Mouse (Mus musculus) frontal cortex, postnatal 14 days (tissue): ENCODE results near the gene Nfix.

Experiments used
- DNase-seq, 2 experiments: peaks; one replicate each; pipeline ENCODE4 v3.0.0; 2022; ENCODE audit warnings: low spot score in 2 of 2

The Nfix gene

GRCm38 (mm10) chr8:84799999-84800831 lies at the start of gene Nfix:
Gene Nfix (minus strand): TSS chr8:84800344.
- no peak for DNase-seq

DNA sequence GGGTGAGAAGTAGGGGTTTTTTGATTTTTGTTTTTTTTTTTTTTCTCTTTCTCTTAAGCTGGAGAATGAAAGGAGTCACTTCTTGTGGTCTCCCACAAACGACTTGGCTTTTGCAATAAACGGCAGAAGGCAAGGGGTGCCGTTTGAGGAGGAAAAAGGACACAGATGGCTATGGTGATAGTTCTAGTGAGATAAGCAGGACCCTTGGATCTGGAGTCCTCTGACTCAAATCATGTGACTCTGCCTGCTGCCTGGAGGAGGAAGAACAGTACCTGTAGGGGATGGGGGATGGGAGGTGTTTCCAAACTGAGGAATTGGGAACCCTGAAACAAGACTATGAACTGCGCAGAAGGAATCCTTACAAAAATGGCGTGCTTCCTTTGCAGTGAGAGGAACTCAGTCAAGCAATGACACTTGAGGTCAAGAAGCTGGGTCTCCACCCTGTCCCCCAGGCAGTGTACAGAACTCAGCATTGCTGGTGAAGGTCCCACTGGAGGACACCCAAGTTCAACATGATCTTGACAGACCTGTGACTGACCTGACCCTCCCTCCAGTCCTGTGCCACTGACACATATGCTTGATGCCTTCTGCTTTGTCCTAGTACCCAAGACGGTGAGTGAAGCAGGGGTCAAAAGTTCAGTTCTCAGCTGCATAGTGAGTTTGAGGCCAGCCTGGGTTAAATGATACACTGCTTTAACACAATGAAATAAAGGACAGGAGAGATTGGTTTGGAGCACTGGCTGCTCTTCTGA lies 47.7 kb upstream of the Nfix start:
- DNase-seq = no peak

GRCm38 (mm10) chr8:84846722-84847572 lies 46.8 kb upstream of the Nfix start, which contains the start of gene Calr:
Gene Calr (minus strand): TSS chr8:84846934.
- DNase-seq = peak; percentile 99 to 100

DNA sequence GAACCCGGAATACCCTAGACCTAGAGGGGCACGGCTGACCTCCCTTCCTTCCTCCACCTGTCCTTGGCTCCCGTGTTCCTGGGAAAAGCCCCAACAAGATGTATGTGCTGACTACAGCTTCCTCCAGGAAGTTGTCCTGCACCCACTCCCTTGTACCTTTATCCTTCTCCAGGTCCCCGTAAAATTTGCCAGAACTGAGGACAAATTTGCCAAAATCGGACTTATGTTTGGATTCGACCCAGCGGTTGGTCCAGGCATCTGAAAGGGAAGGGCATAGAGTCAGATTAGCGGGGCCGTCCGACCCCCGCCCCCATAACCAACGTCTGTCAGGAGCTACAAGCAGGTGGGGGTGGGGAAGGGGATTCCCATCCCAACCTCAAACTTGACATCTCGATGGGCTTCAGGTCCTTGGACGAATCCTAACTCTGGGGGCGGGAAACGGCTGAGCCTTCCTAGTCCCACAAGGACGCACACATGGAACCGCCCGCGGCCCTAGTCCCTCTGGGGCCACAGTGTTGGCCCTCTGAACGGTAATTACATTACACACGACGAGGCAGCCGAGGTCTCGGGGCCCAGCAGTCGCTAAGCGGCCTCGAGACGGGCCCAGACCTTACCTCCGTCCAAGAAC lies 46.1 kb upstream of the Nfix start:
- no peak for DNase-seq

DNA sequence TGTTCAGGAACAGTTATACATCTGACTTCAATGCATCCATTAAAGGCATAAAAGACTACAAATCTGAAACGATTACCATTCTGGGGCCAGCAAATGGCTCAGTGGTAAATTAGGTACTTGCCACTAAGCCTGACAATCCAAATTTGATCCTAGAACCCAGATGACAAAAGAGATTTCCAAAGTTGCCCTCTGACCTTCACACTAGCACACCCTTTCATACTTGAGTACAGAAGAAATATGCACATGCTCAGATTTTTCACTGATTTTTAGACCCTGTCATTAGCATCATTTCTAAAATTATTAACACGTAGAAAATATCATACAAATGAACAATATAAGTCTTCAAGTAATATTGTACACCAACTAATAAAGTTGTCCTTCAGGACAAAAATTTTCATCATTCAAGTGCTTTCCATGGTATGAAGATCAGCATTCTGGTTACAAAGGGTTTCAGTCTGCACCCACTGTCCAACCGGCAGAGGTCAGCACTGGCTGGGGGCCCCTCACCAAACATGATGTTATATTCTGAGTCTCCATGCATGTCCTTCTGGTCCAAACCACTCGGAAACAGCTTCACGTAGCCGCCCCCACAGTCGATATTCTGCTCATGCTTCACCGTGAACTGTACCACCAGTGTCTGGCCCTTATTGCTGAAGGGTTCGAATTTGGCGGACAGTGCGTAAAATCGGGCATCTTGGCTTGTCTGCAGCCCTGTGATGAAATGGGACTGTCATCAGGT lies 45.4 kb upstream of the Nfix start:
- no peak for DNase-seq

DNA sequence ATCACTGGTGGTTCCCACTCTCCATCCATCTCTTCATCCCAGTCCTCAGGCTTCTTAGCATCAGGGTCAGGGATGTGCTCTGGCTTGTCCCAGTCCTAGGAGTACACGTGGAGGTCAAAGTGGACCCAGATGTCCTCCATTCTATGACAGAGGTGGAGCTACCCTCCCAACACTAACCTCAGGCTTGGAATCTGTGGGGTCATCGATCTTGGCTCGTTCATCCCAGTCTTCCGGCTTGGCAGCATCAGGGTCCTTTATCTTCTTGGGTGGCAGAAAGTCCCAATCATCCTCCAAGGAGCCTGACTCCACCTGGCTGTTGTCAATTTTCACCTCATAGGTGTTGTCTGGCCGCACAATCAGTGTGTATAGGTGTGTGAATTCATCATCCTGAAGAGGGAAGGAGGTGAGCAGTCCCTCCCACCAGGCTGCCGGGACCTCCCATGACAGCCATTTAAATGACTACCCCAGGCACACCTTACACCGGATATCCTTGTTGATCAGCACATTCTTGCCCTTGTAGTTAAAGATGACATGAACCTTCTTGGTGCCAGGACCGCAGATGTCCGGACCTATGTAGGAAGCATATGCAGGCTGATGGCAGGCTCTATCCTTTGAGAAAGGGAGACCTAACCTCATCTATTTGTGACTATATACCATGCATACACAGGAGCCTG lies 44.4 kb upstream of the Nfix start:
- DNase-seq = no peak

GRCm38 (mm10) chr8:84841514-84841913 lies 41.4 kb upstream of the Nfix start:
- DNase-seq = no peak

DNA sequence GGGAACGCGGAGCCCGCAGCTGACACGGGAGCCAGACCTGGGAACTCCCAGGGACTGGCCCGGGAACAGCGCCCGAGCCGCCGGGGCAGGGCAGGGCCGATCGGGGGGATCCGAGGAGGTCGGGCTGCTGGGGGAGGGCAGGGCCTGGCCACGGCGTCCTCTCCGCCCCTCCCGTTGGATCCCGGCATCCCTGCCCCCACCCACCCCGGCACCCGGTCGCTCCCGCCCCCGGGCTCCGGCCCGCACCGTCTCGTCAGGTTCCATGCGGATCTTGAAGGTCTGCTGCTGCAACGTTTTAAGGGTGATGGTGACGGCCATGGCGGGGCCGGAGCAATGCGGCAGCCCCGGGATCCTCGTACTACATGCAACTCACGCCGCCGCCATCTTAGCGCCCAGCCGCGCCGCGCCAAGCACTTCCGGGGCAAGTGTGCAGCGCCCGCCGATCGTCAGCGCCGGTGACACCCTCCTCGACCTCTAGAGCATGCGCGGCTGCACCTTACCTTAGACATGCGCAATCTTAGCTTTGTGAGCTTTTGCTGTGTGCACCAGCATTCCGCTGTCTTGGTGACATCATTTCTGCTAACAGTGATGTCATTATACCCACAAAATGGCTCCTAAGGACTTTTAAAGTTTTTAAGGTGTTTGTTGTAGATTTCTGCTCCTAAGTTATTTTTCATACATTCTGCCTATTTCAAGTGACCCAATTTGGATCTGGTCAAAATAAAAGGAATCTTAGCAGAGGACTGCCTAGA lies 40.3 kb upstream of the Nfix start, which contains the start of gene Rad23a:
TSS of gene Rad23a (minus strand) at position 418 of the 752 bp plus-strand sequence.
- DNase-seq = peak; percentile 88

DNA sequence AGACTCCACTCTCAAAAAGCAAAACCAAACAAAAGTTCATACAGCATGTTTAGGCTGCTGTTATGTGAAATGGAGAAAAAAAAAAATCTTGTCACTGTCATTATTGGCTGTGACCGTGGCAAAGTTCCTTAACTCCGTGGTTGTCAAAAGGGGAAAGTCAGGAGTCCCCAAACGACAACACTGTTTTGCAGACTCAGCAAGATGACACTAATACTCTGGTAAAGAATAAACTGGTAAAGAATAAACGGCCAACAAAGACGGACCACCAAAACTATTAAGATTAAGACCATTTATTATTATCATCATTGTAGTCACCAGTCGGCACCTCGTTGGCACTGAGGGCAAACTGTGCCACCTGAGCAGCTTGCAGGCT lies 39.7 kb upstream of the Nfix start:
- DNase-seq = no peak

- no peak for DNase-seq
Measured at GRCm38 (mm10) chr8:84839411-84839810, 39.3 kb upstream of the Nfix start.

- DNase-seq = no peak
Measured at GRCm38 (mm10) chr8:84838513-84838912, 38.4 kb upstream of the Nfix start.

- no peak for DNase-seq
Measured at GRCm38 (mm10) chr8:84837912-84838470, 37.8 kb upstream of the Nfix start.

DNA sequence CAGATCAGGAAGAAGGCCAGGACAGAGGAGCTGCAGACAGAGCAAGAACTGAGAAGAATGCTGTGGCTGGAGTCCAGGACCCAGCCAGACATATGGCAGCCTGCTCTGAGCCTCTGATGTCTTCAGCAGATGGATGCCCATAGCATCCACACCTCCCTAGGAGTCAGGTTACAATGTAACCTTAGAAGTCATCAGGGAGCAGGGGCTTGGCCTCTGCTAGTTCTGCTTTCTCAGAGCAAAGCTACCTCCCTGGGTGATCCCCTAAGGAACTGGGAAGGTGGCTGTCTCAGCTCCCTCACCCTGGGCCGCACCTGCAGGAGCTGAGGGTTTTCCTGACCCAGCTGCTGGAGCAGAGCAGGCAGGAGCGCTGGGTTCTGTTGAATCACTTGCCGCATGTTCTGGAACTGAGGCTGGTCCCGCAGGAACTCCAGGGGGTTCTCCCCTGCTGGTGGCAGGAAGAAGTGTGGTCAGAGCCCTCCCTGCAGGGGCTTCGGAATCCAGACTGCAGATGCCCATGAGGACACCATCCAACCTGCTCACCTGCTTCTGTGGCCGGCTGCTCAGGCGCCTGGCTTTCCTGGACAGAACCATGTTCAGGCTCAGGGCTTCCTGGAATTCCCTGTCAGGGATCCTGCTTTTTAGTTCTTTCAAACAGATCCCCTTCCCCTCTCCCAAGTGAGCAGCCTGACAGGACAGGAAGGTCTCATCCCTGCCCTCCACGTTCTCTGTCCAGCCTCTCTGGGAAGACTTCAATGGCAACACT lies 37.2 kb upstream of the Nfix start:
- DNase-seq = no peak

DNA sequence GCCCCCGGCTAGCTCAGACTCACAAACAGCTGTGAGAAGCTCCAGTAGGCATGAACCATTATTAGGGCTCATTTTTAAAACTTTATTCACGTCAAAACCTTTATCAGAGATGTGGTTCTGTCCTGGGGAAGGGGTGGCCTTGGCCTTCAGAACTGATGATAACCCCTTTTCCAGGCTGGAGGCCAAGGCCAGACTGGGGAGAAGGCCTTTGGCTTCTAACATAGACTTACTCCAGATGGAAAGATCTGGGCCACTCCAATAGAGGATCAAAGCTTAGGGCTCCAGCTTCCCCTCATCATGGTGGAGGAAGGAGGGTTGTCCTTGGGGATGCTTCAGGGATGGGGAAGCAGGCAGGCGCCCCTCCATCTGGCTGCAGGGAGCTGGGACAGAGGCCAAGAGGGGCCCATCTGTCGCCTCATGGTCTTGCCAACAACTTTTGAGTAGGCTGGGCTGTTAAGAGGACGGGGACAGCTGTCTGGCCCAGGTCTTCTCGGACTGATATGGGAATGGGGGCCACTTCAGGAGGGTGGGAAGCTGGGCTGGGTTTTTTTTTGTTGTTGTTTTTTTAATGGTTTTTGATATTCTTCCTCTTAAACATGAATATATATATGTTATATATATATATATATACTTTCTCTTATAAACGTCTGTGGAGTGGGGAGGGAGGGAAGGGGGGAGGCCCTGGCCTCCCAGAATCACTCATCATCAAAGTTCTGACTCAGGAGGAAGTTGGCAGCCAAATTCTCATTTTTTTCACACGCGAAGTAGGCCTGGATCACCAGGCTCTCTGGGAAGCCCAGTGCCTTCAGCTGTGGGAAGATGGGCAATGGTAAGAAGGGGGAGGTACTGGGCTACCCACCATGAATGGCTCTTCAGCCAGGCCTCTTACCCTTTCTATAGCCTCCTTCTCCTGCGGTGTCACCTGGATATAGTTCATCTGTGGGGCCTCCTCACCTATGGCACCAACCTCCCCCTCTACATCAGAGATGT lies 35.0 kb upstream of the Nfix start:
- DNase-seq = peak; percentile 64 to 71

GRCm38 (mm10) chr8:84834002-84834865 lies 34.1 kb upstream of the Nfix start:
- no peak for DNase-seq
